Mouse (Mus musculus) gastrocnemius, adult 8-10 months (tissue): ENCODE results near the gene Scgb1b24. TPM values are rescaled to one million over a fixed set of nuclear protein-coding genes. Genes with fewer than 3 reads are reported as not detected.

Experiments used
- DNase-seq, 2 experiments: peaks; one replicate each; pipeline ENCODE4 v3.0.0; 2022; ENCODE audit warnings: low spot score in 2 of 2
- total RNA-seq, 4 experiments: library from RNA; stranded (reverse); gene quantifications; 2 replicates each; pipeline ENCODE4 v1.2.4; 2022

The Scgb1b24 gene
- total RNA-seq, result not detected

GRCm38 (mm10) chr7:33743499-33743898 lies at the start of gene Scgb1b24:
Gene Scgb1b24 (plus strand): TSS chr7:33743799.
- DNase-seq, result no peak

GRCm38 (mm10) chr7:33739212-33739611 lies 4.4 kb upstream of the Scgb1b24 start, which contains the start of gene Scgb2b24:
Gene Scgb2b24 (minus strand): TSS chr7:33739312.
- no peak for DNase-seq

Other genes starting within 250 kb of the Scgb1b24 start
- gene Scgb2b21, start 223.3 kb upstream of the Scgb1b24 start, total RNA-seq, result not detected
- gene Scgb2b24, start 4.5 kb upstream of the Scgb1b24 start, total RNA-seq, result not detected
- not detected for gene Scgb2b26, start 201.2 kb downstream of the Scgb1b24 start, total RNA-seq